Mouse (Mus musculus): ENCODE results near the gene Gm15557.

DNA sequence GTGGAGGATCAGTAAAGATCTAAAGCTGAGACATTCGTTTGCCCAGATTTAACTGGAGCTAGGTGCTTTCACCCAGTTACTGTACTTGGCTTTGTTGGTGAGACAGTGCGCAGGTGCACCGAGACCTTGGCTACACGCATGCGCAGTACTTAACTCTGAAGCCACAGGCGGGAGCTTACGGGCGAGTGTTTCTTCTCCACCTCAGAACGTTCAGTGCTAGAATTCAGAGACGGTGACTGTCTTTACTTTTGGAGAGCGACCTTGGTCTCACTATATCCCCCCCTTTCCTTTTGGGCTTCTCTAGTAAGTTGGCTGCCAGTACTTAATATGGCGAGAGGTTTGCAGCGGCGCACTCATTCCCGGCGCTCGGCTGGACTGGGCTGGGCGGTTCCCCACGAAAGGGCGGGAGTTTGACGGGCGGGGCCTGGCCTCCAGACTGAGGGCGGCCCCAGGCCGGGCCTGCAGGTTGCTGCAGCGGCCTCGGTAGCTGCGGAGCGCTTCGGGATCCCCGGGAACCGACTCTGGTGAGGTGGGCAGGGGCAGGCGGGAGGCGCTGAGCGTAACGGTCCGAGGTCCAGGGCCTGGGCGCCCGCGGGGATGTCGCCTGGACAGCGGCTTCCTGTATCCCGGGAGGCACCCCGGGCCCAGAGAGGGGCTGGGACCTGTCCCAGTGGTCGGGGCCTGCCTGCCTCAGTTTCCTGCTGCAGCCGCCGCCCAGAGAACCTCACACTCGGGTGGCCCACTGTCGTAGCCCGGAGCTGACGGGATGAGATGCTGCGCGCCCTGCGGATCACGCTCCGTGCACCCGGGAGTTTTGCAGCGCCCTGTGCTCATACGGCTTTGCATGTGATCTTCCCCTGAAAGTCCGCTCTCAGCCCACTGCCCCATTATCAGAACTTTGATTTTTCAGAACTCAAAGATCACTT is 15.9 kb downstream of the Gm15557 start, which contains the start of gene Cep250:
- TF ChIP-seq CTCF (IDR thresholded peaks at IDR 0.05; ENCODE audit: extremely low read depth, insufficient read length, insufficient replicate concordance, low read depth, low read length) (no peak), POLR2A (IDR thresholded peaks at IDR 0.05; ENCODE audit: low read depth, low read length) (peak; percentile 76; the same call in 1 of the 2 replicates)
